Mouse (Mus musculus): ENCODE measurements around the gene Tdrd6. TPM values are rescaled to one million over a fixed set of nuclear protein-coding genes. Genes with fewer than 3 reads are reported as not detected.
A peak's percentile ranks its signal among the peaks of the same experiment; 100 is the strongest.

Gene Tdrd6
- not detected in 2 replicates for polyA plus RNA-seq (2014; fragmentation: Nextera tagmentation; extraction: Ambion mirVana)

DNA sequence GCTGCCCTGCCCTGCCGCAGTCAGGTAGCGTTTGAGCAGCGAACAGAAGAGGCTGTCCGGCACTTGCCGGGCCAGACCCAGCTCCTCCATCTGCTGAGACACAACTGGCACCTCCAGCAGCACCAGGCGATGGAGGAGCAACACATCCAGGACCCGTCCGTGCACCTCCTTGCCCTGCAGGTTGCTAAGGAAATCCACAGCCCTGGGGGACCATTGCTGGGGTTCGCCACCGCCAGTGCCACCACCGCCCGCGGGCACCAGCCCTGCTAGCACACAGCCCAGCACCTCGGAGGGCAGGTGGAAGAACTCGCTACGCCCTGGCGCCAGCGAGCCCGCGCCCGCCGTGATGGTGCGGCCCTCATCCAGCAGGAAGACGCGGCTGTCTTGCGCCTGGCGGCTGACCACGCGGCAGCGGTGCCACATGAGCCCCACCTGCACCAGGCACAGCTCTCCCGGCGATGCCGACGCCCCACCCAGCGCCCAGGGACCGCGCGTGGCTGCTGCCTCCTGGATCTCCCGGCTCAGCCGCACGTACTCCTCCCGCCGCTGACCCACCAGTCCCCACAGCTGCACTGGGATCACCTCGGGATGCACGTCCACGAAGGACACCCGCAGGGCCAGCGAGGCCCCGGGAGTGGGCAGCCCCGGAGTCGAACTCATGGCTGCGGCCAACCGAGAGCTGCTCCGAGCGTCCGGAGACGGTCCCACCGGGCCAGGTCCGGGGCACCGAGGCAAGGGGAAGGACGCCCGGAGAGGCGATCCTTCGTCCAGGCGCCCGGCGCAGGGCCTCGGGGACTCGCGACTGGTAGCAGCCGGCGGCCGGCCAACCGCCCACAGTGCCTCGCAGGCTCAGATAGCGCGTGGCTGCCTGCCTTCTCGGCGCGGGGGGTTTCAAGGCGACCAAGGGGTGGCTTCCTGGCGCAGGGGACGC lies at the start of gene Tdrd6:
Gene Tdrd6, minus strand, starts transcription at position 804 of the 931 bp plus-strand sequence.
- peak within 1 kb of the TSS; percentile 88 for H3K4me2 ChIP-seq (ENCODE audit: low read depth, low read length)
- 3% methylated on average over 80 of the region's 83 CpGs for WGBS
- no peaks in the 10 kb centered on the region for H3K36me3 ChIP-seq (replicated peaks; ENCODE audit: control insufficient read depth, insufficient read depth, low read depth, low read length)
- ATAC-seq (replicated peaks; ENCODE audit: insufficient number of reproducible peaks, low FRiP score, low TSS enrichment, low read depth): 0 out of 2 replicates have a peak, but pooled peaks have one; percentile 52
- H3K27me3 ChIP-seq (ENCODE audit: control insufficient read depth, insufficient read depth, low read length): peaks cover 32% of the 10 kb centered on the region
- peaks cover 7% of the 10 kb centered on the region; the same call in 1 of the 2 replicates for H3K4me1 ChIP-seq (ENCODE audit: control insufficient read depth, insufficient read depth, low read length)
- H3K9me3 ChIP-seq (replicated peaks; ENCODE audit: control insufficient read depth, low read length): no peaks in the 10 kb centered on the region
- H3K4me3 ChIP-seq (ENCODE audit: low read depth, low read length): peak within 1 kb of the TSS; percentile 39
- H3K9ac ChIP-seq (replicated peaks; ENCODE audit: low read length): peak within 1 kb of the TSS; percentile 28
- no peak within 1 kb of the TSS for H3K27ac ChIP-seq (replicated peaks; ENCODE audit: low read depth, low read length)
- DNase-seq (ENCODE audit: low spot score): peak; percentile 18

DNA sequence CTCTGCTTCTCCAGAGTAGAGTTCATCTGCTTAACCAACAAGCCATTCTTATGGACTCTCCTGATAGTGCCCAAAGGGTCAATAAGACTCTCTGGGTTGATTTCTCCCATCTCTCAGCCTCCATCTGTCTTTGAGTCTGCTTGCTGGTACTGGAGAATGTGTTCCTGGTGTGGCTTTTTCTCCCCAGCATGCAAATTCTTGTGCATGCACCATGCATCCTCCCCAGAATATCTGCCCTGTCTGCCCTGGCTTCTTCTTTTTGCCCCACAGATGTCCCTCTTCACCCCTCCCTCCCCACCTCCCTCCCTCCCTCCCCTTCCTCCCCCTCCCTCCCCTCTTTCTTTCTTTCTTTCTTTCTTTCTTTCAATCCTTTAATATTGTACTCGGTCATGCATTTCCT lies 47.2 kb upstream of the Tdrd6 start:
- H3K9me3 ChIP-seq (replicated peaks; ENCODE audit: control insufficient read depth, low read length): no peaks in the 10 kb centered on the region
- no peak for ATAC-seq (replicated peaks; ENCODE audit: insufficient number of reproducible peaks, low FRiP score, low TSS enrichment, low read depth)

GRCm38 (mm10) chr17:43676241-43676640 lies 46.1 kb upstream of the Tdrd6 start:
- Histone ChIP-seq H3K27ac (replicated peaks; ENCODE audit: low read depth, low read length) (no peak overlapping the region), H3K27me3 (ENCODE audit: control insufficient read depth, insufficient read depth, low read length) (no peaks in the 10 kb centered on the region), H3K9ac (replicated peaks; ENCODE audit: low read length) (no peak overlapping the region), H3K4me3 (ENCODE audit: low read depth, low read length) (no peak overlapping the region), H3K4me1 (ENCODE audit: control insufficient read depth, insufficient read depth, low read length) (no peaks in the 10 kb centered on the region), H3K9me3 (replicated peaks; ENCODE audit: control insufficient read depth, low read length) (no peaks in the 10 kb centered on the region), H3K36me3 (replicated peaks; ENCODE audit: control insufficient read depth, insufficient read depth, low read depth, low read length) (no peaks in the 10 kb centered on the region), H3K4me2 (ENCODE audit: low read depth, low read length) (no peak overlapping the region)
- ATAC-seq (replicated peaks; ENCODE audit: insufficient number of reproducible peaks, low FRiP score, low TSS enrichment, low read depth): no peak
- DNase-seq (ENCODE audit: low spot score): no peak
- 86% methylated on average over 1 of the region's 1 CpGs for WGBS

More for the DNA sequence above, 47.2 kb upstream of the Tdrd6 start:
- Histone ChIP-seq H3K4me1 (ENCODE audit: control insufficient read depth, insufficient read depth, low read length) (no peaks in the 10 kb centered on the region), H3K36me3 (replicated peaks; ENCODE audit: control insufficient read depth, insufficient read depth, low read depth, low read length) (no peaks in the 10 kb centered on the region), H3K27ac (replicated peaks; ENCODE audit: low read depth, low read length) (no peak overlapping the region), H3K4me2 (ENCODE audit: low read depth, low read length) (no peak overlapping the region), H3K4me3 (ENCODE audit: low read depth, low read length) (no peak overlapping the region), H3K9ac (replicated peaks; ENCODE audit: low read length) (no peak overlapping the region), H3K27me3 (ENCODE audit: control insufficient read depth, insufficient read depth, low read length) (no peaks in the 10 kb centered on the region)
- WGBS: 42% methylated on average over 1 of the region's 1 CpGs
- no peak for DNase-seq (ENCODE audit: low spot score)

DNA sequence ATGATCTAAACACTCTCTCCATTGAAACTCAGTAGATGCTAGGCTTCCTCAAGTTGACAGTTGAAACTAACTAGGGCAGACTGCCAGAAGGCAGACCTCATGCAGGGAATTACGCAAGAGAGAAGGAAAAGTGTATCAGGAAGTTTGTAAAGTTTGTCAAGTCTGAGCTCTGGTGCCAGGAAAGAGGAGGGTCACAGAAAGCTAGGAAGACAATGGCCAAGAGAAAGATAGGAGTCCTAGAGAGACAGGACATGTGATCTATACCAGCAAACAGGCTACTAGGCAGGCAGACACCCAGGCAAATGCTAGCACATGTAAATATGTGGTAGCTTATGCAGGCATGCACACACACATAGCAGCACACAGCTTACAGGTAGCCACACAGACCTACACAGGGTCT lies 45.1 kb upstream of the Tdrd6 start:
- no peak overlapping the region for H3K4me3 ChIP-seq (ENCODE audit: low read depth, low read length)
- ATAC-seq (replicated peaks; ENCODE audit: insufficient number of reproducible peaks, low FRiP score, low TSS enrichment, low read depth) (no peak), DNase-seq (ENCODE audit: low spot score) (no peak)
- no peaks in the 10 kb centered on the region for H3K36me3 ChIP-seq (replicated peaks; ENCODE audit: control insufficient read depth, insufficient read depth, low read depth, low read length)
- H3K27ac ChIP-seq (replicated peaks; ENCODE audit: low read depth, low read length): no peak overlapping the region
- H3K9me3 ChIP-seq (replicated peaks; ENCODE audit: control insufficient read depth, low read length): no peaks in the 10 kb centered on the region
- no peaks in the 10 kb centered on the region for H3K27me3 ChIP-seq (ENCODE audit: control insufficient read depth, insufficient read depth, low read length)
- H3K4me1 ChIP-seq (ENCODE audit: control insufficient read depth, insufficient read depth, low read length): no peaks in the 10 kb centered on the region
- no peak overlapping the region for H3K9ac ChIP-seq (replicated peaks; ENCODE audit: low read length)
- 89% methylated on average over 1 of the region's 1 CpGs for WGBS
- no peak overlapping the region for H3K4me2 ChIP-seq (ENCODE audit: low read depth, low read length)

GRCm38 (mm10) chr17:43671907-43672306 lies 41.8 kb upstream of the Tdrd6 start:
- no peak for ATAC-seq (replicated peaks; ENCODE audit: insufficient number of reproducible peaks, low FRiP score, low TSS enrichment, low read depth)
- no peak overlapping the region for H3K4me2 ChIP-seq (ENCODE audit: low read depth, low read length)
- no peak for DNase-seq (ENCODE audit: low spot score)
- 86% methylated on average over 4 of the region's 4 CpGs for WGBS
- no peaks in the 10 kb centered on the region for H3K9me3 ChIP-seq (replicated peaks; ENCODE audit: control insufficient read depth, low read length)
- no peaks in the 10 kb centered on the region for H3K36me3 ChIP-seq (replicated peaks; ENCODE audit: control insufficient read depth, insufficient read depth, low read depth, low read length)
- no peak overlapping the region for H3K27ac ChIP-seq (replicated peaks; ENCODE audit: low read depth, low read length)
- H3K27me3 ChIP-seq (ENCODE audit: control insufficient read depth, insufficient read depth, low read length): no peaks in the 10 kb centered on the region
- no peaks in the 10 kb centered on the region for H3K4me1 ChIP-seq (ENCODE audit: control insufficient read depth, insufficient read depth, low read length)
- H3K4me3 ChIP-seq (ENCODE audit: low read depth, low read length): no peak overlapping the region
- H3K9ac ChIP-seq (replicated peaks; ENCODE audit: low read length): no peak overlapping the region

- Histone ChIP-seq H3K36me3 (replicated peaks; ENCODE audit: control insufficient read depth, insufficient read depth, low read depth, low read length) (no peaks in the 10 kb centered on the region), H3K4me2 (ENCODE audit: low read depth, low read length) (no peak overlapping the region), H3K4me3 (ENCODE audit: low read depth, low read length) (no peak overlapping the region), H3K4me1 (ENCODE audit: control insufficient read depth, insufficient read depth, low read length) (no peaks in the 10 kb centered on the region), H3K9ac (replicated peaks; ENCODE audit: low read length) (no peak overlapping the region), H3K9me3 (replicated peaks; ENCODE audit: control insufficient read depth, low read length) (no peaks in the 10 kb centered on the region), H3K27ac (replicated peaks; ENCODE audit: low read depth, low read length) (no peak overlapping the region), H3K27me3 (ENCODE audit: control insufficient read depth, insufficient read depth, low read length) (no peaks in the 10 kb centered on the region)
- DNase-seq (ENCODE audit: low spot score) (no peak), ATAC-seq (replicated peaks; ENCODE audit: insufficient number of reproducible peaks, low FRiP score, low TSS enrichment, low read depth) (no peak)
- WGBS: 71% methylated on average over 6 of the region's 6 CpGs
These were observed 39.1 kb upstream of the Tdrd6 start for GRCm38 (mm10) chr17:43669145-43669695.

DNA sequence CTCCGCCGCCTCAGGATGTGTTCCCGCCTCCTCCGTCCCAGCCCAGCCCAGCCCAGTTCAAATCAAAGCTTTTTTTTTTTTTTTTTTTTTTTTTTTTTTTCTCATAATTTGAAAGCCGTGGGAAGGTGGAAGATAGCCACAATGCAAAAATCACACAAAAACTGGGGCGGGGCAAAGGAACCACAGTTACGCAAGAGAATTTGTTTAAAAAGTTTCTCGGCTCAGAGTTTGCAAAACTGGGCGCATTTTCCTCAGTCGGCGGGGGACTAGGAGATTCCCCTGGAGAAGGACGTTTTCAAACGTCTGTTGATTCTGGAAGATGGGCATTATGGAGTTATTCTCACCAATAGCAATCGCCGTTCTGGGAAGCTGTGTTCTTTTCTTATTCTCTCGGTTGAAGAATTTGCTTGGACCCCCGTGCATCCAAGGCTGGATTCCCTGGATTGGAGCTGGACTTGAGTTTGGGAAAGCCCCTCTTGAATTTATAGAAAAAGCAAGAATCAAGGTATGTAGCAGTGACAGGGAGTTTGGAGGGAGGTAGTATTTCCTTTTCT lies 37.3 kb upstream of the Tdrd6 start, which contains the start of gene Cyp39a1:
Gene Cyp39a1, plus strand, starts transcription at position 136 of the 554 bp plus-strand sequence.
- Histone ChIP-seq H3K27me3 (ENCODE audit: control insufficient read depth, insufficient read depth, low read length) (no peaks in the 10 kb centered on the region), H3K9me3 (replicated peaks; ENCODE audit: control insufficient read depth, low read length) (no peaks in the 10 kb centered on the region), H3K27ac (replicated peaks; ENCODE audit: low read depth, low read length) (no peak within 1 kb of the TSS; the same call in 1 of the 2 replicates), H3K9ac (replicated peaks; ENCODE audit: low read length) (peak within 1 kb of the TSS; percentile 84), H3K4me3 (ENCODE audit: low read depth, low read length) (peak within 1 kb of the TSS; percentile 86), H3K36me3 (replicated peaks; ENCODE audit: control insufficient read depth, insufficient read depth, low read depth, low read length) (no peaks in the 10 kb centered on the region), H3K4me2 (ENCODE audit: low read depth, low read length) (peak within 1 kb of the TSS; percentile 80), H3K4me1 (ENCODE audit: control insufficient read depth, insufficient read depth, low read length) (no peaks in the 10 kb centered on the region)
- ATAC-seq (replicated peaks; ENCODE audit: insufficient number of reproducible peaks, low FRiP score, low TSS enrichment, low read depth): no peak; the same call in 1 of the 2 replicates
- WGBS: 0% methylated on average over 17 of the region's 17 CpGs
- peak; percentile 55 for DNase-seq (ENCODE audit: low spot score)

Data from embryonic facial prominence, embryonic 11.5 days (tissue).